Mouse (Mus musculus) heart, embryonic 10.5 days (tissue): ENCODE measurements at regions not wholly inside any gene's neighbourhood (a gene's known extent, or its start where the extent isn't known, plus 50 kb on each side); places are given as distances from the start of the nearest gene placed in this dataset.

Source experiments
- DNase-seq: peaks from one replicate; pipeline ENCODE4 v3.0.0-alpha.2; 2017; ENCODE audit warnings: low spot score
- H3K27ac ChIP-seq: fragments of 300-500 bp; sonication (generic); 2 replicates; pipeline ENCODE4 v1.5.1; 2016; ENCODE audit warnings: mild to moderate bottlenecking
- H3K27me3 ChIP-seq: fragments of 300-500 bp; sonication (generic); 2 replicates; pipeline ENCODE4 v1.6.1; 2016; ENCODE audit warnings: mild to moderate bottlenecking; ENCODE audit not compliant: poor library complexity, insufficient read depth, severe bottlenecking
- H3K36me3 ChIP-seq: fragments of 300-500 bp; sonication (generic); 2 replicates; pipeline ENCODE4 v1.6.1; 2016; ENCODE audit warnings: mild to moderate bottlenecking, moderate library complexity
- H3K4me1 ChIP-seq: fragments of 300-500 bp; sonication (generic); 2 replicates; pipeline ENCODE4 v1.6.1; 2016; ENCODE audit warnings: mild to moderate bottlenecking
- H3K4me3 ChIP-seq: fragments of 300-500 bp; sonication (generic); 2 replicates; pipeline ENCODE4 v1.5.1; 2016; ENCODE audit warnings: mild to moderate bottlenecking, moderate library complexity
- H3K9me3 ChIP-seq: fragments of 300-500 bp; sonication (generic); 2 replicates; pipeline ENCODE4 v1.6.1; 2016; ENCODE audit warnings: mild to moderate bottlenecking, moderate library complexity
- WGBS: fragments of 180-500 bp; shearing (Covaris S2); methylation state at CpG from one replicate; pipeline ENCODE4 v1.1.7; 2016; 5-methylcytosine and 5-hydroxymethylcytosine counted together

- H3K9me3 ChIP-seq: no peaks in the 10 kb centered on the region
- WGBS: 83% methylated on average over 31 of the region's 31 CpGs
- H3K36me3 ChIP-seq: no peaks in the 10 kb centered on the region
- no peaks in the 10 kb centered on the region for H3K27me3 ChIP-seq
- H3K4me1 ChIP-seq: peaks cover 26% of the 10 kb centered on the region
- peak overlapping the region; percentile 65; the same call in 1 of the 2 replicates for H3K27ac ChIP-seq
- no peak for DNase-seq
- no peak overlapping the region for H3K4me3 ChIP-seq
Observed at GRCm38 (mm10) chr13:111977769-111978674, 169.2 kb upstream of the Map3k1 start.

GRCm38 (mm10) chr13:111978675-111979020 is 169.9 kb upstream of the Map3k1 start:
- WGBS: 83% methylated on average over 5 of the region's 5 CpGs
- Histone ChIP-seq H3K4me3 (no peak overlapping the region), H3K4me1 (peaks cover 33% of the 10 kb centered on the region), H3K9me3 (no peaks in the 10 kb centered on the region), H3K36me3 (no peaks in the 10 kb centered on the region), H3K27ac (peak overlapping the region; percentile 65; the same call in 1 of the 2 replicates), H3K27me3 (no peaks in the 10 kb centered on the region)
- no peak for DNase-seq

GRCm38 (mm10) chr13:111979428-111980204 is 170.8 kb upstream of the Map3k1 start:
- 42% methylated on average over 17 of the region's 17 CpGs for WGBS
- Histone ChIP-seq H3K27me3 (no peaks in the 10 kb centered on the region), H3K4me3 (peak overlapping the region; percentile 25; the same call in 1 of the 2 replicates), H3K27ac (peak overlapping the region; percentile 65), H3K9me3 (no peaks in the 10 kb centered on the region), H3K4me1 (peaks cover 34% of the 10 kb centered on the region), H3K36me3 (no peaks in the 10 kb centered on the region)
- no peak for DNase-seq

- WGBS: 83% methylated on average over 12 of the region's 12 CpGs
- no peaks in the 10 kb centered on the region for H3K27me3 ChIP-seq
- H3K4me1 ChIP-seq: peaks cover 33% of the 10 kb centered on the region
- H3K36me3 ChIP-seq: no peaks in the 10 kb centered on the region
- H3K9me3 ChIP-seq: no peaks in the 10 kb centered on the region
- DNase-seq: no peak
- no peak overlapping the region for H3K4me3 ChIP-seq
- H3K27ac ChIP-seq: no peak overlapping the region
Observed at GRCm38 (mm10) chr13:111980205-111980595, 171.4 kb upstream of the Map3k1 start.

- H3K27ac ChIP-seq: no peak overlapping the region
- WGBS: 90% methylated on average over 2 of the region's 2 CpGs
- H3K27me3 ChIP-seq: no peaks in the 10 kb centered on the region
Observed at GRCm38 (mm10) chr13:111981103-111981502, 172.3 kb upstream of the Map3k1 start.

GRCm38 (mm10) chr13:111982796-111983460 is 174.1 kb upstream of the Map3k1 start:
- no peak overlapping the region for H3K4me3 ChIP-seq
- WGBS: 52% methylated on average over 6 of the region's 6 CpGs

More at GRCm38 (mm10) chr13:111981103-111981502, 172.3 kb upstream of the Map3k1 start:
- no peak for DNase-seq
- H3K4me3 ChIP-seq: no peak overlapping the region
- H3K36me3 ChIP-seq: no peaks in the 10 kb centered on the region
- no peaks in the 10 kb centered on the region for H3K9me3 ChIP-seq
- H3K4me1 ChIP-seq: peaks cover 33% of the 10 kb centered on the region

GRCm38 (mm10) chr13:111984081-111984574 is 175.3 kb upstream of the Map3k1 start:
- H3K36me3 ChIP-seq: no peaks in the 10 kb centered on the region
- H3K4me3 ChIP-seq: no peak overlapping the region
- 68% methylated on average over 10 of the region's 10 CpGs for WGBS
- DNase-seq: no peak
- no peak overlapping the region for H3K27ac ChIP-seq
- H3K9me3 ChIP-seq: no peaks in the 10 kb centered on the region
- no peaks in the 10 kb centered on the region; the same call in 1 of the 2 replicates for H3K27me3 ChIP-seq
- peaks cover 31% of the 10 kb centered on the region for H3K4me1 ChIP-seq

More at GRCm38 (mm10) chr13:111982796-111983460, 174.1 kb upstream of the Map3k1 start:
- Histone ChIP-seq H3K9me3 (no peaks in the 10 kb centered on the region), H3K27me3 (no peaks in the 10 kb centered on the region), H3K4me1 (peaks cover 33% of the 10 kb centered on the region), H3K27ac (0 out of 2 replicates have a peak overlapping the region, but pooled peaks have one; percentile 17), H3K36me3 (no peaks in the 10 kb centered on the region)
- DNase-seq: no peak

- Histone ChIP-seq H3K4me1 (peaks cover 21% of the 10 kb centered on the region; the same call in 1 of the 2 replicates), H3K9me3 (no peaks in the 10 kb centered on the region), H3K27me3 (peaks cover 8% of the 10 kb centered on the region; the same call in 1 of the 2 replicates), H3K27ac (no peak overlapping the region), H3K4me3 (no peak overlapping the region), H3K36me3 (no peaks in the 10 kb centered on the region)
- 89% methylated on average over 5 of the region's 5 CpGs for WGBS
- no peak for DNase-seq
Observed at GRCm38 (mm10) chr13:111985406-111985805, 176.6 kb upstream of the Map3k1 start.

GRCm38 (mm10) chr13:111986681-111987080 is 177.9 kb upstream of the Map3k1 start:
- Histone ChIP-seq H3K4me3 (no peak overlapping the region), H3K9me3 (no peaks in the 10 kb centered on the region), H3K27ac (peak overlapping the region; percentile 29; the same call in 1 of the 2 replicates), H3K36me3 (no peaks in the 10 kb centered on the region), H3K27me3 (peaks cover 8% of the 10 kb centered on the region; the same call in 1 of the 2 replicates), H3K4me1 (peaks cover 33% of the 10 kb centered on the region)
- 82% methylated on average over 15 of the region's 15 CpGs for whole genome bisulfite sequencing
- DNase-seq: no peak

GRCm38 (mm10) chr13:111987420-111987819 is 178.6 kb upstream of the Map3k1 start:
- Histone ChIP-seq H3K9me3 (no peaks in the 10 kb centered on the region), H3K36me3 (no peaks in the 10 kb centered on the region), H3K27me3 (peaks cover 8% of the 10 kb centered on the region; the same call in 1 of the 2 replicates), H3K4me3 (no peak overlapping the region), H3K4me1 (peaks cover 33% of the 10 kb centered on the region), H3K27ac (no peak overlapping the region)
- DNase-seq: no peak
- WGBS: 76% methylated on average over 3 of the region's 3 CpGs

- peak overlapping the region; percentile 27 for H3K4me3 ChIP-seq
Observed at GRCm38 (mm10) chr13:111990913-111991534, 182.2 kb upstream of the Map3k1 start.

More at GRCm38 (mm10) chr13:111990913-111991534, 182.2 kb upstream of the Map3k1 start:
- Histone ChIP-seq H3K27ac (no peak overlapping the region), H3K4me1 (peaks cover 13% of the 10 kb centered on the region), H3K9me3 (no peaks in the 10 kb centered on the region), H3K27me3 (peaks cover 38% of the 10 kb centered on the region), H3K36me3 (no peaks in the 10 kb centered on the region)
- no peak for DNase-seq
- 16% methylated on average over 11 of the region's 11 CpGs for WGBS
